Mouse (Mus musculus) ES-E14 (cell line): ENCODE results near the gene Rad51.

Experiments
- CHD2 ChIP-seq: IDR thresholded peaks from 2 replicates; pipeline ENCODE4 v1.6.1; 2014; ENCODE audit warnings: mild to moderate bottlenecking, low read depth, low read length, inconsistent platforms
- ZNF384 ChIP-seq: IDR thresholded peaks from 2 replicates; pipeline ENCODE4 v1.6.1; 2012; ENCODE audit warnings: low read depth, low read length, inconsistent platforms

DNA sequence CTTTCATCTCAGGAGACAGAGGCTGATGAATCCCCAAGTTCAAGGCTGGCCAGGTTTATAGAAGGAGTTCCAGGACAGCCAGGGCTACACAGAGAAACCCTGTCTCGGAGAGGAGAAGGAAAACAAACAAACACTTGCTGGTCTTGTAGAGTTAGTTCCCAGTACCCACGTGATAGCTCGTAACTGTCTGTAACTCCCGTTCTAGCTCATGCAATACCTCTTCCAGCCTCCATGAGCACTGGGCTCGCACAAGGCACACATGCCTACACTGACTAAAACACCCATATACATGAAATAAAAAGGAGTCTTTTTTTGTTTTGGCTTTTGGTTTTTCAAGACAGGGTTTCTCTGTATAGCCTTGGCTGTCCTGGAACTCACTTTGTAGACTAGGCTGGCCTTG lies 6.0 kb upstream of the Rad51 start:
- TF ChIP-seq ZNF384 (no peak), CHD2 (no peak)
